Mouse (Mus musculus) MEL (cell line): ENCODE measurements around the gene Ms4a1. TPM values are rescaled to one million over a fixed set of nuclear protein-coding genes. Genes with fewer than 3 reads are reported as not detected.

ENCODE experiments used
- DNase-seq: peaks from one replicate; pipeline ENCODE4 v3.0.0; 2011; ENCODE audit warnings: low read depth, low spot score
- H3K27ac ChIP-seq: 2 replicates; pipeline ENCODE4 v1.5.1; 2012; ENCODE audit warnings: low read depth, mild to moderate bottlenecking, control low read depth, low read length, moderate library complexity; ENCODE audit not compliant: control insufficient read depth
- H3K27me3 ChIP-seq, 2 experiments: fragments of 150-350 bp in 1 of 2; sonication (generic) in 1 of 2; 2 replicates each; pipeline ENCODE4 v1.6.1; 2012; ENCODE audit warnings: low read length in 2 of 2, mild to moderate bottlenecking in 2 of 2, improper control_type of control experiment in 1 of 2, moderate library complexity in 1 of 2; ENCODE audit not compliant: insufficient read depth in 2 of 2, control insufficient read depth in 1 of 2
- H3K36me3 ChIP-seq, 2 experiments: 2 replicates each; pipeline ENCODE4 v1.6.1; 2012 to 2014; ENCODE audit warnings: low read length in 2 of 2, improper control_type of control experiment in 1 of 2, inconsistent platforms in 1 of 2, mild to moderate bottlenecking in 1 of 2; ENCODE audit not compliant: insufficient read depth in 2 of 2, control insufficient read depth in 1 of 2
- H3K4me1 ChIP-seq, 2 experiments: fragments of 150-350 bp in 1 of 2; sonication (generic) in 1 of 2; 2 replicates each; pipeline ENCODE4 v1.6.1; 2012; ENCODE audit warnings: low read length in 2 of 2, improper control_type of control experiment in 1 of 2, mild to moderate bottlenecking in 1 of 2; ENCODE audit not compliant: insufficient read depth in 2 of 2, control insufficient read depth in 1 of 2
- H3K4me3 ChIP-seq, 2 experiments: fragments of 150-350 bp in 1 of 2; sonication (generic) in 1 of 2; 2 replicates each; pipeline ENCODE4 v1.5.1; 2012; ENCODE audit warnings: low read depth in 2 of 2, low read length in 2 of 2, mild to moderate bottlenecking in 2 of 2, moderate library complexity in 2 of 2, control low read depth in 1 of 2, improper control_type of control experiment in 1 of 2; ENCODE audit not compliant: control insufficient read depth in 1 of 2, insufficient read depth in 1 of 2
- H3K79me2 ChIP-seq: 2 replicates; pipeline ENCODE4 v1.6.1; 2012; ENCODE audit warnings: mild to moderate bottlenecking, low read length, moderate library complexity; ENCODE audit not compliant: control insufficient read depth, poor library complexity, insufficient read depth
- H3K9ac ChIP-seq: 2 replicates; pipeline ENCODE4 v1.6.1; 2012; ENCODE audit warnings: low read depth, mild to moderate bottlenecking, control low read depth, low read length, moderate library complexity; ENCODE audit not compliant: control insufficient read depth, poor library complexity, severe bottlenecking
- H3K9me3 ChIP-seq: fragments of 150-350 bp; sonication (generic); replicated peaks from 2 replicates; pipeline ENCODE4 v1.6.1; 2012; ENCODE audit warnings: mild to moderate bottlenecking, low read length, improper control_type of control experiment, moderate library complexity; ENCODE audit not compliant: insufficient read depth
- E2F4 ChIP-seq: IDR thresholded peaks from 2 replicates; pipeline ENCODE4 v1.6.1; 2011; ENCODE audit warnings: low read depth, low read length, improper control_type of control experiment, borderline replicate concordance
- ELF1 ChIP-seq: IDR thresholded peaks from 2 replicates; pipeline ENCODE4 v1.6.1; 2014; ENCODE audit warnings: low read depth, mild to moderate bottlenecking, inconsistent platforms, low read length, improper control_type of control experiment, moderate library complexity
- GABPA ChIP-seq: IDR thresholded peaks from 2 replicates; pipeline ENCODE4 v1.6.1; 2012; ENCODE audit warnings: low read depth, mild to moderate bottlenecking, inconsistent platforms, low read length, improper control_type of control experiment, moderate library complexity
- JUND ChIP-seq: IDR thresholded peaks from 2 replicates; pipeline ENCODE4 v1.6.1; 2011; ENCODE audit warnings: low read depth, mild to moderate bottlenecking, improper control_type of control experiment, low read length
- MAFK ChIP-seq: IDR thresholded peaks from 2 replicates; pipeline ENCODE4 v1.6.1; 2011; ENCODE audit warnings: low read depth, mild to moderate bottlenecking, low read length, improper control_type of control experiment, borderline replicate concordance
- MAZ ChIP-seq: IDR thresholded peaks from 2 replicates; pipeline ENCODE4 v1.6.1; 2012; ENCODE audit warnings: low read depth, mild to moderate bottlenecking, inconsistent platforms, low read length, improper control_type of control experiment
- MEF2A ChIP-seq: IDR thresholded peaks from 2 replicates; pipeline ENCODE4 v1.6.1; 2014; ENCODE audit warnings: low read depth, mild to moderate bottlenecking, inconsistent platforms, low read length, improper control_type of control experiment; ENCODE audit not compliant: poor library complexity, insufficient replicate concordance, severe bottlenecking; ENCODE audit errors: extremely low read depth
- MYB ChIP-seq: IDR thresholded peaks from 2 replicates; pipeline ENCODE4 v1.6.1; 2011; ENCODE audit warnings: mild to moderate bottlenecking, low read depth, low read length, improper control_type of control experiment
- POLR2A ChIP-seq, 2 experiments: IDR thresholded peaks; 2 replicates each; pipeline ENCODE4 v1.6.1; 2011 to 2012; ENCODE audit warnings: low read length in 2 of 2, mild to moderate bottlenecking in 2 of 2, control low read depth in 1 of 2, improper control_type of control experiment in 1 of 2, low read depth in 1 of 2, moderate library complexity in 1 of 2; ENCODE audit not compliant: control insufficient read depth in 1 of 2, insufficient read depth in 1 of 2, poor library complexity in 1 of 2
- SIN3A ChIP-seq: IDR thresholded peaks from 2 replicates; pipeline ENCODE4 v1.6.1; 2012; ENCODE audit warnings: low read length, improper control_type of control experiment, inconsistent platforms
- TAL1 ChIP-seq: IDR thresholded peaks from 2 replicates; pipeline ENCODE4 v1.6.1; 2012; ENCODE audit warnings: mild to moderate bottlenecking, inconsistent platforms, low read length, moderate library complexity, mixed read lengths
- TBP ChIP-seq: IDR thresholded peaks from 2 replicates; pipeline ENCODE4 v1.8.0; 2011; ENCODE audit warnings: low read depth, low read length, improper control_type of control experiment
- UBTF ChIP-seq: IDR thresholded peaks from 2 replicates; pipeline ENCODE4 v1.6.1; 2012; ENCODE audit warnings: low read depth, mild to moderate bottlenecking, inconsistent platforms, low read length, improper control_type of control experiment, moderate library complexity, borderline replicate concordance; ENCODE audit not compliant: insufficient read depth
- USF1 ChIP-seq: IDR thresholded peaks from 2 replicates; pipeline ENCODE4 v1.6.1; 2014; ENCODE audit warnings: low read depth, mild to moderate bottlenecking, inconsistent platforms, low read length, improper control_type of control experiment, moderate library complexity
- USF2 ChIP-seq, 2 experiments: IDR thresholded peaks; 2 replicates each; pipeline ENCODE4 v1.6.1; 2011 to 2012; ENCODE audit warnings: improper control_type of control experiment in 2 of 2, low read length in 2 of 2, borderline replicate concordance in 1 of 2, inconsistent platforms in 1 of 2, low read depth in 1 of 2, mild to moderate bottlenecking in 1 of 2; ENCODE audit not compliant: insufficient read depth in 1 of 2
- ZC3H11A ChIP-seq: IDR thresholded peaks from 2 replicates; pipeline ENCODE4 v1.6.1; 2012; ENCODE audit warnings: low read depth, mild to moderate bottlenecking, inconsistent platforms, low read length, improper control_type of control experiment
- ZKSCAN1 ChIP-seq: IDR thresholded peaks from 2 replicates; pipeline ENCODE4 v1.6.1; 2012; ENCODE audit warnings: low read depth, mild to moderate bottlenecking, inconsistent platforms, low read length, improper control_type of control experiment, moderate library complexity
- ZMIZ1 ChIP-seq: IDR thresholded peaks from 2 replicates; pipeline ENCODE4 v1.6.1; 2012; ENCODE audit warnings: low read depth, mild to moderate bottlenecking, inconsistent platforms, low read length, improper control_type of control experiment, moderate library complexity
- ZNF384 ChIP-seq: IDR thresholded peaks from 2 replicates; pipeline ENCODE4 v1.6.1; 2012; ENCODE audit warnings: low read depth, mild to moderate bottlenecking, inconsistent platforms, low read length, improper control_type of control experiment
- polyA plus RNA-seq, 2 experiments: library from polyadenylated mRNA; stranded (reverse) in 1 of 2; unstranded in 1 of 2; fragments of >175 nt in 1 of 2; fragments of >200 nt in 1 of 2; gene quantifications; 2 replicates each; pipeline versions ENCODE4 v1.2.1 to v1.2.4; 2012; ENCODE audit warnings: low replicate concordance in 2 of 2, low read depth in 1 of 2; ENCODE audit not compliant: insufficient read length in 2 of 2, insufficient read depth in 1 of 2, missing spikeins in 1 of 2
- total RNA-seq: library from RNA; depleted of rRNA; stranded (reverse); fragments of 300-350 nt; gene quantifications from 2 replicates; pipeline ENCODE4 v1.2.3, GENCODE M21; 2012

Gene Ms4a1
- total and polyA plus RNA-seq, 3 experiments, result not detected

- Histone ChIP-seq H3K27ac (no peak overlapping the region), H3K79me2 (no peaks in the 10 kb centered on the region), H3K27me3 (no peaks in the 10 kb centered on the region), H3K4me3 (no peak overlapping the region)
- TF ChIP-seq MAFK, result no peak
- no peak for TF ChIP-seq MEF2A
- no peak for TF ChIP-seq TBP
- TF ChIP-seq USF1, result no peak
- TF ChIP-seq ELF1, result no peak
- TF ChIP-seq TAL1, result no peak
- TF ChIP-seq POLR2A (IDR thresholded peaks at IDR 0.05; ENCODE audit: control insufficient read depth in 1 of 2, insufficient read depth in 1 of 2, low read depth in 1 of 2, low read length in 2 of 2, poor library complexity in 1 of 2), result no peak
- TF ChIP-seq ZKSCAN1, result no peak
- no peak for TF ChIP-seq UBTF
- no peak for TF ChIP-seq SIN3A
- no peak for TF ChIP-seq MAZ
- no peak for TF ChIP-seq USF2 (IDR thresholded peaks at IDR 0.05; ENCODE audit: borderline replicate concordance in 1 of 2, insufficient read depth in 1 of 2, low read depth in 1 of 2, low read length in 2 of 2)
- TF ChIP-seq E2F4, result no peak
- TF ChIP-seq ZC3H11A, result no peak
- TF ChIP-seq ZNF384, result no peak
- TF ChIP-seq MYB, result no peak
- no peak for TF ChIP-seq ZMIZ1
- no peak for TF ChIP-seq GABPA
- TF ChIP-seq, all 39 proteins: peak for 0
- Histone ChIP-seq H3K9me3 (no peaks in the 10 kb centered on the region), H3K9ac (no peak overlapping the region), H3K36me3 (no peaks in the 10 kb centered on the region), H3K4me1 (no peaks in the 10 kb centered on the region)
- no peak for DNase-seq
Measured at GRCm38 (mm10) chr19:11292990-11293389, 26.9 kb upstream of the Ms4a1 start.

- no peaks in the 10 kb centered on the region for H3K79me2 ChIP-seq
- TF ChIP-seq POLR2A (IDR thresholded peaks at IDR 0.05; ENCODE audit: control insufficient read depth in 1 of 2, insufficient read depth in 1 of 2, low read depth in 1 of 2, low read length in 2 of 2, poor library complexity in 1 of 2), result no peak
- no peak for TF ChIP-seq TAL1
- TF ChIP-seq ZKSCAN1, result no peak
- TF ChIP-seq JUND, result no peak
- TF ChIP-seq, all 39 proteins: peak for 0
- no peaks in the 10 kb centered on the region for H3K9me3 ChIP-seq
- H3K27ac ChIP-seq, result no peak within 1 kb of the TSS
- no peak within 1 kb of the TSS for H3K4me3 ChIP-seq
- no peaks in the 10 kb centered on the region for H3K4me1 ChIP-seq
- H3K36me3 ChIP-seq, result no peaks in the 10 kb centered on the region
- DNase-seq, result no peak
- no peak within 1 kb of the TSS for H3K9ac ChIP-seq
- no peaks in the 10 kb centered on the region for H3K27me3 ChIP-seq
Measured at GRCm38 (mm10) chr19:11283773-11284172, 17.7 kb upstream of the Ms4a1 start, which contains the start of gene Ms4a5. TSS of gene Ms4a5 (minus strand) at chr19:11283873.
